Mouse (Mus musculus): ENCODE results near the gene Faim. TPM values are rescaled to one million over a fixed set of nuclear protein-coding genes. Genes with fewer than 3 reads are reported as not detected.
A peak's percentile ranks its signal among the peaks of the same experiment; 100 is the strongest.

Faim gene
- total RNA-seq, 2 experiments from 2014 or later = 5.3 to 5.6 TPM

DNA sequence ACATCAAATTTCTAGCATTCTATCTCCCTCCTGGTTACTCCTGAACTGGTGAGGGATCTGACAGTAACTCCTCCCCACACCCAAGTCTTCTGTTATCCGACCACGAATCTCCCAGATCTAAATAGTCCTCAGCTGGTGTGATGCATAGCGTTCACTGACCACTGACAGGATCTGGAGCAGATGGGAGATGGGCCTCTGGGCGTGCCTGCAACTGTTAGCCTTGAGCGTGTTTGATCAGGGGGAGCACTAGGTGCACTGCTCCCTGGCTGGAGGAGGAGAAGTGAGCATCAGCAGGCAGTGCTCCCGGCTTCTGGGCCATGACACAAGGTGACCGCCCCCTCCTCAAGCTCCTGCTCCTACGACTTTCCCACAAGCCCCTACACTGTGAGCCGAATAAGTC lies 55.8 kb downstream of the Faim start:
- intact Hi-C loops (cut with DNase I) = loop anchor here (5.0 kb wide), 1 partner anchor 55 kb away; the partner anchor contains the start of gene Faim
- no peak for DNase-seq

DNA sequence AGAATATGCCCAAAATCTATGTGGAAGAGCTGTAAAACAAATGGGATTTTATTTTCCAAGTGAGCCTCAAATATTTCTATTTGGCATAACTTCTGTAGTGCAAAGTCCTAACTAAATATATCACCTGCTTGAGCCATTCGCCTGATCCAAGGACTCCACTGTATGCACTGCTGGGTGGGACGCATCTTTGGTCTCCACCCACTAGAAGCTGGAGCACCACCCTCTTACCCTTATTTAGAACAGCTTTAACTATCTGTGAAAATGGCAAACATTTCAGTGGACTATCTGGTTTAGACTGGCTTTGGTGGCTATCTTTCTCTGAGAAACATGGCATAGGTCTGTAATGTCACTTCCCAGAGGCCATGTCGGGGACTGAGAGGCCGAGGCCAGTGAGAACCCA lies 56.5 kb downstream of the Faim start:
- no peak for DNase-seq
- intact Hi-C loops (cut with DNase I) = loop anchor here (5.0 kb wide), 1 partner anchor 55 kb away; the partner anchor contains the start of gene Faim

DNA sequence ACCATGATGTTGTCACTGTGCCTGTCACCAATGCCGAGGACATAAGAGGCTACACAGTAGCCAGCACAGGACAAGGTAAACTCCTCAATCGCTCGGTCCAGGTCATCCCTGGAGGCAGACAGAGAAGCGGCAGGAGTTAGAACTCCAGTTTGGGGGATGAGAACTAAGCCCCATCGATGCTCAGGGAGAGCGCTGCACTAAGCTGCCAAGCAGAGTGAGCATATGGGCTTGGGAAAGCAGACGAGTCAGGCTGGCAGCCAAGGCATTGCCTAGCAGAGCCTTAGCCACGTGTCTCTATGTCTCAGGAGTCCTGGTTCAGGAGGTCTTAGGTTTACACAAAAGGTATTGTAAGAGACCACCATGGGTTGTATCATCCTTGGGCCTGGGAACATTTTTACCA lies 58.6 kb downstream of the Faim start:
- intact Hi-C loops (cut with DNase I) = loop anchor here (5.0 kb wide), 1 partner anchor 57 kb away; the partner anchor contains the start of gene Faim
- no peak for DNase-seq

DNA sequence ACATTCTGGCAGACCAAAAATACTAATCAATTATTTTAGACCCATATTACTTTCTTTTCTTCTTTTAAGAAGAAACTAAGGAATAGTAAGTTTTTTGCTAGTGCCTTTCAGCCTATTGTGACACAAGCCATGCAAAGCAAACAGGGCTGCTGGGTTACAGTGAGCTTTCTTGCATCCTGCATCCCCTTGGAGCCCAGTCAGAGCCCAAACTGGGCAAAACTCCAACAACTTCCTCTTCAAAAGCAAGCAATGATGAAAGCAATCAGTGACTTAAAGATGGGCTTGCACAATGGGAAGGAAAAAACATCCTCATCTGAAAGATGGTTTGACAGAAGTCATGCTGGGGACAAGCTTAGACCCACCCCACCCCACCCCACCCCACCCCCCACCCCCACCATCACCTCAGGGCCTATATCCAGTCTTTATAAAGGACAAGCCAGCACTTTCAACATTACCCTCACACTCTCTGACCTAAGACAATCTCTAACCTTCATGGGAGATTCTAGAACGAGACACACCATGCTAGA lies 62.6 kb downstream of the Faim start:
- intact Hi-C loops (cut with DNase I) = no loop called here
- peak; percentile 26 to 48 for DNase-seq

DNA sequence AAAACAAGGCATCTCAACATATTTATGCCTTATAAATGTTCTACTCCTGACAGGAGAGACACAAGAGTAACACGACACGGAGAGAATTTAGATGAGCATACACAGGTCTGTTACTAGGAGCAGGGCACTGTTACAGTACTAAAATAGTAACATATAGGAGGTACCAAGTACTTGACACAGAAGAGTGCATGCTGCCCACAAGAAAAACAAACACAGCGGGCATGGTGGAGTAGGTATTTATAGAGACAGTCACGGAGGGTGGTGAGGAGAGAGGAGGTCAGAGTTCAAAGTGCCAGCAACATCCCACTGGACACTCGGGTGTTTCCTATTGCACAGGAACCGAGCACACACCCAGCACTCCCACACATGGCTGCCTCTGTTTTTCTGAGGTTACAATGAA lies 63.6 kb downstream of the Faim start:
- DNase-seq = no peak
- intact Hi-C loops (cut with DNase I) = no loop called here

Other genes with a start within 250 kb of the Faim start
- not detected for gene Prr23a1, start 143.9 kb upstream of the Faim start, total RNA-seq (2021)
- gene Prr23a2, start 129.9 kb upstream of the Faim start, total RNA-seq (2021) = not detected
- gene Prr23a3, start 121.6 kb upstream of the Faim start, total RNA-seq (2021) = not detected
- not detected for gene 7420426K07Rik, start 83.3 kb upstream of the Faim start, total RNA-seq (2021)
- gene Foxl2, start 31.1 kb upstream of the Faim start, total RNA-seq (2021) = not detected
- not detected for gene Gm1123, start 49.3 kb downstream of the Faim start, total RNA-seq (2021)
- 10 to 100 TPM in 1 of 2 experiments, 1 to 10 TPM in 1; 9.7 to 10.1 TPM for gene Pik3cb, start 154.2 kb downstream of the Faim start, total RNA-seq (2021)

Measured in heart, postnatal 14 days (tissue).